8 mouse cellular contexts compared by ENCODE assay signal in the genomic region with DNA sequence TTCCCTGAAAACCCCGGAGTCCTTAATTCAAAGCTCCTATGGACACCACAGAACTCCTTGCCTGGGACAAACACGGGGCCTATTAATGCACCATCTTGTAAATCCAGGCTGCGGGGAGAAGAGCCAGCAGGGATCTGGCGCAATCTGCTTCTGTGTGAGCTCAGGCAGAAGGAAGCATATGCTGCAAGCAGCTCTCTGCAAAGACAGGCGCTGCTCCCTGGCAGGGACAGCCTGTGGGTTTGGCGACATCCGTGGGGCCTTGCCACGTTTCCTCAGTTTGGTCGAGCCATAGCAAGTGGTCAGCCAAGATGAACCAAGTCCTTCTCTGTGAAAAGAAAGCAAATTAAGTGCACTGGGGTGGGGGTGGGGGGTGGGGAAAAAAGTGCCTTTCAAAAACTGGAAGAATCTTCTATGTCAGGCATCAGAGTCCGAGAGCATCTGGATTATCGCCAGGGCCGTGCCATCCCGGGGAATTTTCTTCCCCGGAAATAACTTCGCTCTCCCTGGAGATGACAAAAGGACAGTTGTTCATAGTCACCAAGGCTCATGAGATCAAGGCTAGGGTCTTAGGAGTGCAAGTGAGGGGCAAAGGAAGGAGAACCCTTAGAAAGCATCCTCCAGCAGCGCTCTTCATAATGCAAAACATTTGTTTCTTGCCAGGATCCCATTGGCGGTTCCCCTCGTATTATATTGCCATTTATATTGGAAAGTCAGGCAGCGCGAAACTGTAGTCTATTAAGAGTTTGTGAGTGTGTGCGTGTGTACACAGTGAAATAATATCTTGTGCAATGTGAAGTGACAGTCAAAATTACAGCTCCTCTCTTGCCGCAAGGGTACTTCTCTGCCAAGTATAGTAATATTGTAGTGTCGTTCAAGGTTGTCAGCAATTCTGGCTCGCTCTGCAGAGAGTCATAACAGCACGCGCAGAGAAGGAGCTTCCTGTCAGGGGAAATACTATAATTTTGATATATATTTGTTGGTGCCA.
A peak's percentile ranks its signal among the peaks of the same experiment; 100 is the strongest.
DNase-seq lines count a peak whose midpoint lies in the region; ATAC-seq lines count a peak whose summit lies in the region.

No protein-coding gene starts in this region.

- H3K4me1 ChIP-seq in forebrain, embryonic 11.5 days (replicated peaks; ENCODE audit: control insufficient read depth, insufficient read depth, low read length), result peaks cover 4% of the 10 kb centered on the region; the same call in 1 of the 2 replicates
- peaks cover 38% of the 10 kb centered on the region for H3K4me1 ChIP-seq in midbrain, embryonic 10.5 days

- no peaks in the 10 kb centered on the region for H3K27me3 ChIP-seq in forebrain, embryonic 11.5 days (ENCODE audit: control insufficient read depth, insufficient read depth, low read length)
- no peaks in the 10 kb centered on the region for H3K27me3 ChIP-seq in midbrain, embryonic 10.5 days (ENCODE audit: low read depth, poor library complexity, severe bottlenecking)

- WGBS in forebrain, embryonic 11.5 days, result 47% methylated on average over 26 of the region's 26 CpGs
- 54% methylated on average over 26 of the region's 26 CpGs for WGBS in midbrain, embryonic 10.5 days

- peak overlapping the region; percentile 19; the same call in 1 of the 2 replicates for H3K4me2 ChIP-seq in forebrain, embryonic 11.5 days (ENCODE audit: low read depth, low read length, severe bottlenecking)

- intact Hi-C loops in heart, postnatal 36 days (cut with DNase I), result no loop called here

- peak; percentile 52; the same call in 1 of the 2 replicates for ATAC-seq in forebrain, embryonic 11.5 days (replicated peaks; ENCODE audit: low FRiP score)

- H3K27ac ChIP-seq in forebrain, embryonic 11.5 days (ENCODE audit: low read depth, low read length), result no peak overlapping the region; the same call in 1 of the 2 replicates
- peak overlapping the region; percentile 74 for H3K27ac ChIP-seq in midbrain, embryonic 10.5 days (replicated peaks)

- peak; percentile 80 for DNase-seq in Muller cell, postnatal 12 days (ENCODE audit: inconsistent ontology term)
- peak; percentile 73 for DNase-seq in brain, embryonic 18.5 days (ENCODE audit: low read depth, low spot score)
- DNase-seq in forebrain, embryonic 11.5 days (ENCODE audit: low spot score), result peak; percentile 61
- peak; percentile 30 to 39 for DNase-seq in heart, postnatal 36 days
- peak; percentile 11 to 52 for DNase-seq in left cerebral cortex, adult 8-10 months (ENCODE audit: low spot score in 2 of 2)
- DNase-seq in midbrain, embryonic 10.5 days (ENCODE audit: low spot score), result peak; percentile 39
- peak; percentile 53 for DNase-seq in telencephalon, adult 2 months (ENCODE audit: low read depth, low spot score)
- DNase-seq in thymus, postnatal 14 days, result no peak

- no peak overlapping the region for H3K4me3 ChIP-seq in forebrain, embryonic 11.5 days (ENCODE audit: low read depth, low read length)
- H3K4me3 ChIP-seq in midbrain, embryonic 10.5 days, result no peak overlapping the region

- H3K9me3 ChIP-seq in forebrain, embryonic 11.5 days (ENCODE audit: control insufficient read depth, low read length), result no peaks in the 10 kb centered on the region; the same call in 1 of the 2 replicates
- peaks cover 9% of the 10 kb centered on the region for H3K9me3 ChIP-seq in midbrain, embryonic 10.5 days (replicated peaks)

- no peak overlapping the region for H3K9ac ChIP-seq in forebrain, embryonic 11.5 days (ENCODE audit: low read length)

- H3K36me3 ChIP-seq in forebrain, embryonic 11.5 days (ENCODE audit: control insufficient read depth, insufficient read depth, low read length), result no peaks in the 10 kb centered on the region
- H3K36me3 ChIP-seq in midbrain, embryonic 10.5 days, result peaks cover 10% of the 10 kb centered on the region; the same call in 1 of the 2 replicates
